Mouse (Mus musculus) small intestine, adult 2 months (tissue): ENCODE data around the gene Stim1. TPM values are rescaled to one million over a fixed set of nuclear protein-coding genes. Genes with fewer than 3 reads are reported as not detected.

Experiments used
- H3K27ac ChIP-seq: fragments of 200-500 bp; 2 replicates; pipeline ENCODE4 v1.5.1; 2012; ENCODE audit warnings: low read depth, low read length, control low read depth, inconsistent platforms; ENCODE audit not compliant: insufficient read depth
- H3K27me3 ChIP-seq: fragments of 200-500 bp; 2 replicates; pipeline ENCODE4 v1.6.1; 2012; ENCODE audit warnings: mild to moderate bottlenecking, moderate library complexity, low read length, inconsistent platforms; ENCODE audit not compliant: control insufficient read depth, insufficient read depth
- H3K36me3 ChIP-seq: fragments of 200-500 bp; 2 replicates; pipeline ENCODE4 v1.6.1; 2012; ENCODE audit warnings: mild to moderate bottlenecking, low read length, control low read depth, inconsistent platforms; ENCODE audit not compliant: control insufficient read depth, insufficient read depth
- H3K4me1 ChIP-seq: fragments of 200-500 bp; 2 replicates; pipeline ENCODE4 v1.6.1; 2012; ENCODE audit warnings: low read length, inconsistent platforms, mixed read lengths; ENCODE audit not compliant: control insufficient read depth, insufficient read depth, insufficient read length
- H3K4me3 ChIP-seq: fragments of 200-500 bp; 2 replicates; pipeline ENCODE4 v1.5.1; 2012; ENCODE audit warnings: low read depth, mild to moderate bottlenecking, control low read depth, inconsistent platforms, low read length, moderate library complexity
- CTCF ChIP-seq: fragments of 200-500 bp; IDR thresholded peaks from 2 replicates; pipeline ENCODE4 v1.5.1; 2012; ENCODE audit warnings: low read depth, mild to moderate bottlenecking, control low read depth, inconsistent platforms, low read length, moderate library complexity, mixed read lengths; ENCODE audit not compliant: insufficient replicate concordance, insufficient read length; ENCODE audit errors: extremely low read depth
- POLR2A ChIP-seq: fragments of 200-500 bp; IDR thresholded peaks from 2 replicates; pipeline ENCODE4 v1.6.1; 2012; ENCODE audit warnings: low read depth, mild to moderate bottlenecking, control low read depth, inconsistent platforms, low read length, moderate library complexity
- WGBS: fragments of 180-500 bp; shearing (Covaris S2); methylation state at CpG from one replicate; pipeline ENCODE4 v1.1.7; 2018; 5-methylcytosine and 5-hydroxymethylcytosine counted together
- polyA plus RNA-seq: library from polyadenylated mRNA; depleted of rRNA; stranded (reverse); fragments of >200 nt; gene quantifications from 2 replicates; pipeline ENCODE4 v1.2.3, GENCODE M21; 2012

The Stim1 gene
- polyA plus RNA-seq, 1 experiment: 20.7 TPM

GRCm38 (mm10) chr7:102369661-102370060 lies 102.1 kb downstream of the Stim1 start:
- no peak for TF ChIP-seq CTCF
- no peak for TF ChIP-seq POLR2A
- WGBS: 80% methylated on average over 4 of the region's 4 CpGs
- no peaks in the 10 kb centered on the region for H3K4me1 ChIP-seq
- H3K36me3 ChIP-seq: no peaks in the 10 kb centered on the region
- H3K27ac ChIP-seq: no peak overlapping the region
- no peak overlapping the region for H3K4me3 ChIP-seq
- H3K27me3 ChIP-seq: no peaks in the 10 kb centered on the region

- Histone ChIP-seq H3K27ac (no peak overlapping the region), H3K27me3 (no peaks in the 10 kb centered on the region), H3K4me1 (no peaks in the 10 kb centered on the region), H3K36me3 (no peaks in the 10 kb centered on the region), H3K4me3 (no peak overlapping the region)
- TF ChIP-seq CTCF: no peak
- no peak for TF ChIP-seq POLR2A
- WGBS: 77% methylated on average over 5 of the region's 5 CpGs
Observed at GRCm38 (mm10) chr7:102370526-102370925, 102.9 kb downstream of the Stim1 start.

GRCm38 (mm10) chr7:102373382-102374072 lies 105.9 kb downstream of the Stim1 start:
- TF ChIP-seq CTCF: no peak
- no peak for TF ChIP-seq POLR2A
- no peak overlapping the region for H3K27ac ChIP-seq
- H3K4me3 ChIP-seq: no peak overlapping the region
- no peaks in the 10 kb centered on the region for H3K4me1 ChIP-seq
- whole genome bisulfite sequencing: 94% methylated on average over 3 of the region's 3 CpGs
- H3K27me3 ChIP-seq: no peaks in the 10 kb centered on the region
- H3K36me3 ChIP-seq: no peaks in the 10 kb centered on the region

- 92% methylated on average over 7 of the region's 7 CpGs for WGBS
- H3K36me3 ChIP-seq: no peaks in the 10 kb centered on the region; the same call in 1 of the 2 replicates
- TF ChIP-seq POLR2A (no peak), CTCF (no peak)
- no peaks in the 10 kb centered on the region for H3K27me3 ChIP-seq
- H3K4me3 ChIP-seq: no peak overlapping the region
- H3K4me1 ChIP-seq: no peaks in the 10 kb centered on the region
- H3K27ac ChIP-seq: no peak overlapping the region
Observed at GRCm38 (mm10) chr7:102383221-102383620, 115.6 kb downstream of the Stim1 start.

GRCm38 (mm10) chr7:102385973-102386372 lies 118.4 kb downstream of the Stim1 start:
- H3K4me3 ChIP-seq: no peak overlapping the region
- no peak overlapping the region for H3K27ac ChIP-seq
- H3K27me3 ChIP-seq: no peaks in the 10 kb centered on the region
- no peaks in the 10 kb centered on the region; the same call in 1 of the 2 replicates for H3K36me3 ChIP-seq
- TF ChIP-seq CTCF (no peak), POLR2A (no peak)
- WGBS: 83% methylated on average over 3 of the region's 3 CpGs
- H3K4me1 ChIP-seq: no peaks in the 10 kb centered on the region

- H3K27me3 ChIP-seq: no peaks in the 10 kb centered on the region
- no peaks in the 10 kb centered on the region for H3K4me1 ChIP-seq
- H3K4me3 ChIP-seq: no peak overlapping the region
- TF ChIP-seq CTCF (no peak), POLR2A (no peak)
- no peaks in the 10 kb centered on the region; the same call in 1 of the 2 replicates for H3K36me3 ChIP-seq
- WGBS: 20% methylated on average over 5 of the region's 5 CpGs
- H3K27ac ChIP-seq: no peak overlapping the region
Observed at GRCm38 (mm10) chr7:102389082-102389481, 121.5 kb downstream of the Stim1 start.

GRCm38 (mm10) chr7:102393898-102394297 lies 126.3 kb downstream of the Stim1 start:
- H3K27ac ChIP-seq: no peak overlapping the region
- H3K36me3 ChIP-seq: no peaks in the 10 kb centered on the region
- H3K27me3 ChIP-seq: no peaks in the 10 kb centered on the region
- 82% methylated on average over 2 of the region's 2 CpGs for WGBS
- H3K4me1 ChIP-seq: no peaks in the 10 kb centered on the region
- no peak overlapping the region for H3K4me3 ChIP-seq
- TF ChIP-seq CTCF: no peak
- TF ChIP-seq POLR2A: no peak
